Mouse (Mus musculus) cerebellum, adult 2 months (tissue): ENCODE data around the gene Inpp4a.

Experiments used
- CTCF ChIP-seq: fragments of 200-500 bp; IDR thresholded peaks from 2 replicates; pipeline ENCODE4 v1.5.1; 2011; ENCODE audit warnings: low read depth, mild to moderate bottlenecking, control low read depth, low read length, moderate library complexity, borderline replicate concordance; ENCODE audit not compliant: insufficient read depth
- POLR2A ChIP-seq: fragments of 200-500 bp; IDR thresholded peaks from 2 replicates; pipeline ENCODE4 v1.6.1; 2011; ENCODE audit warnings: low read length, control low read depth, borderline replicate concordance; ENCODE audit not compliant: insufficient read depth

DNA sequence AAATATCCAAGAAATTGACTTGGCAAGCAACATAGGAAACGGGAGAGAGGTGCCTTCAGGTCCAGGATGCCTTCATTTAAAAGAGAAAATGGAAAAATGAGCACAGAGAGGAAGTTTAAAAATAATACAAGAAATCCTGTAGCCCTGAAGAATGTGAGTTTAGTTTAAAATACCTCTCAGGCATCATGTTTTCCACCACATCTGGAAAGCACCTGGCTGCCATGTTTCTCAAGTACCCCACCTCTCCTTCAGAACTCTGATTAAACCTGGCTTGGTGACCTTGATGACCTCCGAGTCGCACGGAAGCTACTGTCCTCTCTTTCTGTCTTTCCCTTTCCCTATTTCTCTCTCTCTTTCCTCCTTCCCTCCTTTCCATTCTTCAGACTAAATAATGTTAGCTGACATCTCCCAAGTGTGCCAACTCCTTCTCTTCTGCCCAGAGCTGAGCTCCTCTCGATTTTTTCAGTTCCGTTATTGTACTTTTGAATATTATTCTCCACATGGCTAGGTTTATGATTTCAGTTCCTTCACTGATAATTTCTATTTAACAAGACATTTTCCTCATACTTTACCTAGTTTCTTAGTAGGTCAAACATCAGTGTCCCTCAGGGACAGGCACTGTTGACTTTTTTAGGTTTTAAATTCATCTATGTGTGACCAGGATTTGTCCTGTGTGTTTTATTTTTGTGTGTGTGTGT is 59.9 kb downstream of the Inpp4a start:
- TF ChIP-seq CTCF (no peak), POLR2A (no peak)
